Mouse (Mus musculus) thymus, postnatal 4 days (tissue): ENCODE data around the gene Hspa1a.

ENCODE experiments used
- DNase-seq: peaks from one replicate; pipeline ENCODE4 v3.0.0; 2021

Hspa1a gene

DNA sequence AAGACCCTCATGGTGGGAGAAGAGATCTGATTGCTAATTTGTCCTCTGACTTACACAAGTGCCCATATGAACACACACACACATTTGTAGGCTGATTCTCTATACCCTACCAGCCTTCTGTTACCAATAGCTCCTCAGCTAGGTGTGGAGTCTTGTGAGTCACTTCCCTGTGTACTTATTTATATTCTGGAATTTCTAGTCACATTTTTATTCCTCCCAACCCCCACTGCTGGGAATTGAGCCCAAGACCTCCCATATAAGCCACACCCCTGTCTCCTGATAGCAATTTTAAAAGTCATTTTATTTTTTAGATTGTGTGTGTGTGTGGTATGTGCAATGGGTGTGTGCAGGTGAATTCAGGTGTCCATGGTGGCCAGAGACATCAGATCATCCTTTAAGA lies 27.6 kb downstream of the Hspa1a start:
- DNase-seq: no peak

GRCm38 (mm10) chr17:34943128-34943815 lies 28.7 kb downstream of the Hspa1a start:
- no peak for DNase-seq

GRCm38 (mm10) chr17:34941344-34942041 lies 30.5 kb downstream of the Hspa1a start:
- peak; percentile 26 for DNase-seq

- no peak for DNase-seq
These were observed 33.9 kb downstream of the Hspa1a start for GRCm38 (mm10) chr17:34937960-34938505.

GRCm38 (mm10) chr17:34934830-34935229 lies 37.1 kb downstream of the Hspa1a start:
- no peak for DNase-seq

DNA sequence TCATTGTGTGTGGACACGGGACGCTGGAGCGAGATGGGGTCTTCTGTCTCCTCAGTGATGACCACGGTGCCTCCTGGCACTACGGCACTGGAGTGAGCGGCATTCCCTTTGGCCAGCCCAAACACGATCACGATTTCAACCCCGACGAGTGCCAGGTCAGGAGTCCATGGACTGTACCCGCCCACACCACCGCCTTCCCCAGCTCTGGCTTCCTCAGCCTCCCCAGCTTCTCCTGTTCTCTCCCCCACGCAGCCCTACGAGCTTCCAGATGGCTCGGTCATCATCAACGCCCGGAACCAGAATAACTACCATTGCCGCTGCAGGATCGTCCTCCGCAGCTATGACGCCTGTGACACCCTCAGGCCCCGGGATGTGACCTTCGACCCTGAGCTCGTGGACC lies 37.9 kb downstream of the Hspa1a start:
- no peak for DNase-seq

DNA sequence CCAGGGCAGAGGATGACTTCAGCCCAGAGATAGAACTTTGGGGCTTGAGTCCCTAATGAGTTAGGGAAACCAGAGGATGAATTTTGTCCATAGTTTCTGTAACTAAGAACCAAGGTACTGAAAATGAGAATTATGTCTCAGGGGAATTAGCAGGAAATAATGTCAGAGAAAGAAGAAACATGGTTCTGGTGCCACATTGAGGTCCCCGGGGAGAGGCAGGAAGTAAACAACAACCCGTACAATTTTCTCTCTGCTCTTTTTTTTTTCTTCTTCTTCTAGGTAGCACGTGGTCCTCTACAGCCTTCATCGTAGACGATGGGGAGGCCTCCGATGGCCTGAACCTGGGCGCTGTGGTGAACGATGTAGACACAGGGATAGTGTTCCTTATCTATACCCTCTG lies 39.7 kb downstream of the Hspa1a start:
- peak; percentile 38 for DNase-seq

DNA sequence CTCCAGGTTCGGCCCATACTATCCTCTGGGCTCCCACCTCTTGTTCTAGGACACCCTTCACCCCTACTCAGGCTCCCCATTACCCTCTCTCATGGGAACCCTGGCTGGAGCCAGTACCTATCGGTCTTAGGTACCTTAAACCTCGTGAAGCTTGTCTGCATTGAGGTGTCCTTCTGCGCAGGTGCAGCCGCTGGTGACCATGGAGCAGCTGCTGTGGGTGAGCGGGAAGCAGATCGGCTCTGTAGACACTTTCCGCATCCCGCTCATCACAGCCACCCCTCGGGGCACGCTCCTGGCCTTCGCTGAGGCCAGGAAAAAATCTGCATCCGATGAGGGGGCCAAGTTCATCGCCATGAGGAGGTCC lies 40.2 kb downstream of the Hspa1a start:
- DNase-seq: peak; percentile 64

GRCm38 (mm10) chr17:34931061-34931734 lies 40.8 kb downstream of the Hspa1a start, which contains the start of gene Neu1:
TSS of gene Neu1 (plus strand) at chr17:34931253.
- DNase-seq: peak; percentile 96

DNA sequence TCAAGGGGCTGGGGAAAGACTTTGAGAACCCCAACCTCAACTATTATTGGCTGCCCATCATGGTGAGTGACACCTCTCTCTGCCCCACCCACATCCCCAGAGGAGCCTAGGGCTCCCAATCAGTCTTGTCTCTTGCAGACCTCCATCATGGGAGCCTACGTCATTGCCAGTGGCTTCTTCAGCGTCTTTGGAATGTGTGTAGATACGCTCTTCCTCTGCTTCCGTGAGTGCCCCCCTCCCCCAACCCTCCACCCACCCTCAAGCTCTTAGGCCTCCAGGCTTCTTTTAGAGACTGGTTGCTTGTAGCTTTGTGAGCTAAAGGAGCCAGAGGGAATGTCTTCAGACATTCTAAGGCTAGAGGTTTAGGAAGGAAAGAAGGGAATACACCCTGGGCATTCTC lies 43.1 kb downstream of the Hspa1a start:
- no peak for DNase-seq

- no peak for DNase-seq
These were observed 44.5 kb downstream of the Hspa1a start for GRCm38 (mm10) chr17:34927306-34928019.

GRCm38 (mm10) chr17:34924258-34924657 lies 47.7 kb downstream of the Hspa1a start:
- no peak for DNase-seq

DNA sequence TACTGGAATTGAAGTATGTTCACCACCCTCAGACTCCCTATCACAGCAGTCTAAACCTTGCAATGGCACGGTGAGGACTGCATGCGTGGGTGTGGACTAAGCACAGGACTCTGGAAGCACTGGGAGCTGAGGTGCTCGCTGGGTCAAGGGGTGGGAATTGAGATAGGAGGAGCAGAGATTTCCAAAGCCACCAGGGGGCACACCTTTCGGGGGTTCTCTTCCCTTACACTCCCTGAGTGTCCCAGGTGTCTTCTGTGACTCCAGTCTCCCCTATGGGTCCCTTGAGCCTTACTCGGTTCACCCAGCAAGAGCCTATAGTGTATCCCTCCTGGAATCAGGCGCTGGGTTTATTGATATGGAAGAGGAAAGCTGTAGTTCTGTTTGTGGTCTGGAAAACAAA lies 49.0 kb downstream of the Hspa1a start:
- peak; percentile 68 for DNase-seq
